Mouse (Mus musculus) testis, adult 2 months (tissue): ENCODE results near the gene Glp2r.

ENCODE experiments used
- CTCF ChIP-seq: fragments of 200-500 bp; IDR thresholded peaks from 2 replicates; pipeline ENCODE4 v1.5.1; 2012; ENCODE audit warnings: low read depth, mild to moderate bottlenecking, inconsistent platforms, low read length, moderate library complexity; ENCODE audit not compliant: control insufficient read depth, insufficient read depth, insufficient replicate concordance
- POLR2A ChIP-seq: fragments of 200-500 bp; IDR thresholded peaks from 2 replicates; pipeline ENCODE4 v1.6.1; 2012; ENCODE audit warnings: low read depth, mild to moderate bottlenecking, inconsistent platforms, low read length, moderate library complexity; ENCODE audit not compliant: control insufficient read depth

- TF ChIP-seq CTCF (no peak), POLR2A (no peak)
Measured at GRCm38 (mm10) chr11:67672140-67672539, 98.8 kb downstream of the Glp2r start.
